Mouse (Mus musculus): ENCODE results near the gene St3gal3. TPM values are rescaled to one million over a fixed set of nuclear protein-coding genes. Genes with fewer than 3 reads are reported as not detected.

Gene St3gal3
- polyA plus RNA-seq, 1 experiment from 2014 or later: 6.2 TPM

DNA sequence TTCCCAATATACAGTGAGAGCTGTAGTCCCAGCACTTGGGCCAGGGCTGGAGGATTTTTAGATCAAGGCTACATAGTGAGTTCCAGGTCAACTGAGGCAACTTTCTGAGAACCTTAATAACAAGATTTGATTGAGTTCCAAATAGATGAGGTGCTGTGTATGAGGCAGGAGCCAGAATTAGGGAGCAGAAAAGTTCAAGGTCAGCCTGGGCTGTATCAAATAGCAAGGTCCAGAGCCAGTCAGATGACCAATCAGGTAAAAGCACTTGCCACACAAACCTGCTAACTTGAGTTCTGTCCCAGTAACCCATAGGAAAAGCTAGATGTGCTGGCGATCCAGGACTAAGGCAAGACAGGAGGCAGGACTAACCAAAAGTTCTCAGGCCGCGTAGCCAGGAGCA lies 23.0 kb upstream of the St3gal3 start:
- WGBS: 91% methylated on average over 3 of the region's 3 CpGs
- H3K9me3 ChIP-seq (ENCODE audit: control insufficient read depth, low read length): no peaks in the 10 kb centered on the region
- H3K36me3 ChIP-seq (ENCODE audit: control insufficient read depth, insufficient read depth, low read length): peaks cover 100% of the 10 kb centered on the region
- no peak for ATAC-seq (ENCODE audit: insufficient number of reproducible peaks, insufficient read depth, low FRiP score, low read depth)
- H3K4me3 ChIP-seq (ENCODE audit: control insufficient read depth in 1 of 2, insufficient read depth in 1 of 2, low read depth in 1 of 2, low read length in 2 of 2): no peak overlapping the region
- H3K27me3 ChIP-seq (ENCODE audit: control insufficient read depth, insufficient read depth, low read length): no peaks in the 10 kb centered on the region
- no peak overlapping the region for H3K9ac ChIP-seq (ENCODE audit: low read length)
- no peak overlapping the region for H3K27ac ChIP-seq (replicated peaks in 1 of 2; ENCODE audit: control insufficient read depth in 1 of 2, insufficient read depth in 1 of 2, low read depth in 2 of 2, low read length in 2 of 2)
- H3K4me1 ChIP-seq (ENCODE audit: control insufficient read depth in 2 of 2, insufficient read depth in 2 of 2, low read length in 2 of 2): no peaks in the 10 kb centered on the region
- H3K4me2 ChIP-seq (ENCODE audit: low read length): no peak overlapping the region

- Histone ChIP-seq H3K4me3 (ENCODE audit: control insufficient read depth in 1 of 2, insufficient read depth in 1 of 2, low read depth in 1 of 2, low read length in 2 of 2) (no peak overlapping the region), H3K9me3 (ENCODE audit: control insufficient read depth, low read length) (no peaks in the 10 kb centered on the region), H3K27ac (replicated peaks in 1 of 2; ENCODE audit: control insufficient read depth in 1 of 2, insufficient read depth in 1 of 2, low read depth in 2 of 2, low read length in 2 of 2) (no peak overlapping the region), H3K4me2 (ENCODE audit: low read length) (no peak overlapping the region), H3K4me1 (ENCODE audit: control insufficient read depth in 2 of 2, insufficient read depth in 2 of 2, low read length in 2 of 2) (no peaks in the 10 kb centered on the region), H3K36me3 (ENCODE audit: control insufficient read depth, insufficient read depth, low read length) (peaks cover 99% of the 10 kb centered on the region), H3K9ac (ENCODE audit: low read length) (no peak overlapping the region), H3K27me3 (ENCODE audit: control insufficient read depth, insufficient read depth, low read length) (no peaks in the 10 kb centered on the region)
- ATAC-seq (ENCODE audit: insufficient number of reproducible peaks, insufficient read depth, low FRiP score, low read depth): no peak
- 85% methylated on average over 15 of the region's 15 CpGs for WGBS
These were observed 21.8 kb upstream of the St3gal3 start for GRCm38 (mm10) chr4:118156559-118156958.

GRCm38 (mm10) chr4:118154889-118155288 lies 20.2 kb upstream of the St3gal3 start:
- no peak for ATAC-seq (ENCODE audit: insufficient number of reproducible peaks, insufficient read depth, low FRiP score, low read depth)
- Histone ChIP-seq H3K4me3 (ENCODE audit: control insufficient read depth in 1 of 2, insufficient read depth in 1 of 2, low read depth in 1 of 2, low read length in 2 of 2) (no peak overlapping the region), H3K9ac (ENCODE audit: low read length) (no peak overlapping the region), H3K4me2 (ENCODE audit: low read length) (no peak overlapping the region), H3K4me1 (ENCODE audit: control insufficient read depth in 2 of 2, insufficient read depth in 2 of 2, low read length in 2 of 2) (no peaks in the 10 kb centered on the region; a peak in 1 of 4 replicates), H3K27me3 (ENCODE audit: control insufficient read depth, insufficient read depth, low read length) (no peaks in the 10 kb centered on the region), H3K9me3 (ENCODE audit: control insufficient read depth, low read length) (no peaks in the 10 kb centered on the region), H3K27ac (replicated peaks in 1 of 2; ENCODE audit: control insufficient read depth in 1 of 2, insufficient read depth in 1 of 2, low read depth in 2 of 2, low read length in 2 of 2) (no peak overlapping the region), H3K36me3 (ENCODE audit: control insufficient read depth, insufficient read depth, low read length) (peaks cover 99% of the 10 kb centered on the region)
- WGBS: 88% methylated on average over 5 of the region's 5 CpGs

- ATAC-seq (ENCODE audit: insufficient number of reproducible peaks, insufficient read depth, low FRiP score, low read depth): no peak
- H3K9ac ChIP-seq (ENCODE audit: low read length): no peak overlapping the region
- no peaks in the 10 kb centered on the region; a peak in 1 of 4 replicates for H3K4me1 ChIP-seq (ENCODE audit: control insufficient read depth in 2 of 2, insufficient read depth in 2 of 2, low read length in 2 of 2)
- no peaks in the 10 kb centered on the region for H3K27me3 ChIP-seq (ENCODE audit: control insufficient read depth, insufficient read depth, low read length)
- 85% methylated on average over 17 of the region's 17 CpGs for WGBS
- H3K9me3 ChIP-seq (ENCODE audit: control insufficient read depth, low read length): no peaks in the 10 kb centered on the region
- no peak overlapping the region for H3K4me2 ChIP-seq (ENCODE audit: low read length)
- H3K27ac ChIP-seq (replicated peaks in 1 of 2; ENCODE audit: control insufficient read depth in 1 of 2, insufficient read depth in 1 of 2, low read depth in 2 of 2, low read length in 2 of 2): no peak overlapping the region
- H3K36me3 ChIP-seq (ENCODE audit: control insufficient read depth, insufficient read depth, low read length): peaks cover 99% of the 10 kb centered on the region
- H3K4me3 ChIP-seq (ENCODE audit: control insufficient read depth in 1 of 2, insufficient read depth in 1 of 2, low read depth in 1 of 2, low read length in 2 of 2): no peak overlapping the region
These were observed 17.5 kb upstream of the St3gal3 start for GRCm38 (mm10) chr4:118152020-118152785.

DNA sequence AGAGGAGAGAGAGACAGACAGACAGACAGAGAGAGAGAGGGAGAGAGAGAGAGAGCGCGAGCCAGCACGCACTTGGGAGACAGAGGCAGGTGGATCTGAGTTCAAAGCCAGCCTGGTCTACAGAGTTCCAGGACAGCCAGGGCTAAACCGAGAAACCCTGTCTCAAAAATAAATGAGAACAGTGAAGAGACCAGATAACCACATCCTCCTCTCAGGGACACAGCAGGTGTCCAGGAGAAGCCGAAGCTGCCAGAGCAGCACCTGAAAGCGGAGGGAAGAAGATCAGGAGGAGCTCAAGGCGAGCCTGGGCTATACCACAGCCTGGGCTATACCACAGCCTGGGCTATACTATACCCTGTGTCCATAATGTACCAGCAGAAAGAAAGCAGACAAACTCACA lies 16.1 kb upstream of the St3gal3 start:
- WGBS: 94% methylated on average over 7 of the region's 7 CpGs
- H3K27ac ChIP-seq (replicated peaks in 1 of 2; ENCODE audit: control insufficient read depth in 1 of 2, insufficient read depth in 1 of 2, low read depth in 2 of 2, low read length in 2 of 2): no peak overlapping the region
- no peak overlapping the region for H3K4me3 ChIP-seq (ENCODE audit: control insufficient read depth in 1 of 2, insufficient read depth in 1 of 2, low read depth in 1 of 2, low read length in 2 of 2)
- no peak overlapping the region for H3K9ac ChIP-seq (ENCODE audit: low read length)
- H3K4me1 ChIP-seq (ENCODE audit: control insufficient read depth in 2 of 2, insufficient read depth in 2 of 2, low read length in 2 of 2): no peaks in the 10 kb centered on the region; a peak in 1 of 4 replicates
- ATAC-seq (ENCODE audit: insufficient number of reproducible peaks, insufficient read depth, low FRiP score, low read depth): no peak
- no peaks in the 10 kb centered on the region for H3K9me3 ChIP-seq (ENCODE audit: control insufficient read depth, low read length)
- peaks cover 99% of the 10 kb centered on the region for H3K36me3 ChIP-seq (ENCODE audit: control insufficient read depth, insufficient read depth, low read length)
- H3K4me2 ChIP-seq (ENCODE audit: low read length): no peak overlapping the region
- H3K27me3 ChIP-seq (ENCODE audit: control insufficient read depth, insufficient read depth, low read length): no peaks in the 10 kb centered on the region

DNA sequence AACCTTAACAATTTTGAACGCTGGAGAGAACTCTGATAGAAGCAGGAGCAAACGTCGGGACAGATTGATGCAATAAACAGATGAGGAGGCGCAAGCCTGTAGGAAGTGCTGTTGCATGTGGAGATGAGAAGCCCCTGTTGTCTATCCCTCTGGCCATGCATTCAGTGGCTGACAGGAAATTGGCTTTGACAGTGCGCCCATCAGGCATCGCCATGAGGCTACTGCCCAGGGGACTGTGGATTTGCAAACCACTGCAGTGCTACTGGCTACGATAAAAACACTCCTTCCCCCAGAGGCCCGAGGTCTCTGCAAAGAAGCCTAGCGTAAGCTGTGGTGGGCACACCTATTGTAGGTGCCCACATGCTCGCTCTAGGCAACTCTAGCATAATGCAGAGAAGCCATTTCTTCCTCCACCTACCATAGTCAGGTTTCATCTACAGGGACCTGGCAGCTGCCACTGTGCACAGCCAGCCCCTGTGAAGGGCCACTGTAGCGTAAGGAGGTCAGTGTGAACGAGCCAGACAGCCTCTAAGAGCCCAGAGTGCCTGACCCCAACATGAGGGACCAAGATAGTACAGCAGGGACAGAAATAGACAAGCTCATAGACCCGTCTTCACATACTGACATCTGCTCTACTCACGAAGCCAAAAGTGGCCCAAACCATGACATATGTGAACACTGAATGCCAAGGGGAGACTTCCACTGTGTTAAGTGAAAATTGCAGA lies 15.4 kb upstream of the St3gal3 start:
- no peak overlapping the region for H3K27ac ChIP-seq (replicated peaks in 1 of 2; ENCODE audit: control insufficient read depth in 1 of 2, insufficient read depth in 1 of 2, low read depth in 2 of 2, low read length in 2 of 2)
- H3K36me3 ChIP-seq (ENCODE audit: control insufficient read depth, insufficient read depth, low read length): peaks cover 99% of the 10 kb centered on the region
- H3K9me3 ChIP-seq (ENCODE audit: control insufficient read depth, low read length): no peaks in the 10 kb centered on the region
- H3K9ac ChIP-seq (ENCODE audit: low read length): no peak overlapping the region
- no peak overlapping the region for H3K4me3 ChIP-seq (ENCODE audit: control insufficient read depth in 1 of 2, insufficient read depth in 1 of 2, low read depth in 1 of 2, low read length in 2 of 2)
- H3K4me1 ChIP-seq (ENCODE audit: control insufficient read depth in 2 of 2, insufficient read depth in 2 of 2, low read length in 2 of 2): no peaks in the 10 kb centered on the region; a peak in 1 of 4 replicates
- H3K27me3 ChIP-seq (ENCODE audit: control insufficient read depth, insufficient read depth, low read length): no peaks in the 10 kb centered on the region
- WGBS: 70% methylated on average over 14 of the region's 14 CpGs
- ATAC-seq (ENCODE audit: insufficient number of reproducible peaks, insufficient read depth, low FRiP score, low read depth): no peak
- no peak overlapping the region for H3K4me2 ChIP-seq (ENCODE audit: low read length)

DNA sequence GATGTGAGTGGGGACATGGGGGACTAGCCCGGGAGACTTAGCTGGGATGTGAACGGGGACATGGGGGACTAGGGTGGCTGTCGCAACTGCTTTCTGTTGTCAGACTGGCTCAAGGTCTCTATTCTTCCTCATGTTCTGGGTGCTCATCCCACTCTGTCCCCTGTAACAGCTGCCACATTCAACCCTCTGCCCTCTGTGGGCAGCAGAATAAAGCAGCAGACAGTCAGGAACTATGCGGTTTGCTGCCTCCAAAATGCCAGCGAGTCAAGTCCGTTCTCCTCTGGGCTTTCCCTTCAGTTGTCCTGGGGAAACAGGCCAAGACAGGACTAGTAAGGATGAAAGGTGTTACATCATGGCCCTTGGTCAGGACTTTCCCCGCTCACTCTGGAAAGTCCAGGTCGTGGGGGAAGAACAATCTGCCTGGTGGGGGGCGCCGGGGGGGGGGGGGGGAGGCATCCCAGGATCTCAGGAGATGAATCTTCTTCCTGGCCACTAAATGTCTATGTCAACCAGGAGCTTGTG lies 14.4 kb upstream of the St3gal3 start:
- Histone ChIP-seq H3K4me3 (ENCODE audit: control insufficient read depth in 1 of 2, insufficient read depth in 1 of 2, low read depth in 1 of 2, low read length in 2 of 2) (no peak overlapping the region), H3K36me3 (ENCODE audit: control insufficient read depth, insufficient read depth, low read length) (peaks cover 99% of the 10 kb centered on the region), H3K9me3 (ENCODE audit: control insufficient read depth, low read length) (no peaks in the 10 kb centered on the region), H3K9ac (ENCODE audit: low read length) (no peak overlapping the region), H3K27me3 (ENCODE audit: control insufficient read depth, insufficient read depth, low read length) (no peaks in the 10 kb centered on the region), H3K4me2 (ENCODE audit: low read length) (no peak overlapping the region), H3K4me1 (ENCODE audit: control insufficient read depth in 2 of 2, insufficient read depth in 2 of 2, low read length in 2 of 2) (no peaks in the 10 kb centered on the region; a peak in 1 of 4 replicates), H3K27ac (replicated peaks in 1 of 2; ENCODE audit: control insufficient read depth in 1 of 2, insufficient read depth in 1 of 2, low read depth in 2 of 2, low read length in 2 of 2) (no peak overlapping the region)
- ATAC-seq (ENCODE audit: insufficient number of reproducible peaks, insufficient read depth, low FRiP score, low read depth): no peak
- WGBS: 89% methylated on average over 10 of the region's 10 CpGs

Measured in heart, embryonic 14.5 days (tissue).